Mouse (Mus musculus) B cell, adult 2 months (primary cell): ENCODE data around the gene Gm37240.
"Not testable (repeated sequence)": the region's sequence is repeated elsewhere in the genome, so short reads cannot be mapped to it uniquely, and the experiment has no call there.

ENCODE experiments used
- DNase-seq, 2 experiments: peaks; one replicate each; pipeline ENCODE4 v3.0.0; 2022

The Gm37240 gene

GRCm38 (mm10) chr3:84685662-84686293, 1201.5 kb downstream of the Gm37240 start:
- DNase-seq: peak in 1 of 2 experiments; percentile 34

DNA sequence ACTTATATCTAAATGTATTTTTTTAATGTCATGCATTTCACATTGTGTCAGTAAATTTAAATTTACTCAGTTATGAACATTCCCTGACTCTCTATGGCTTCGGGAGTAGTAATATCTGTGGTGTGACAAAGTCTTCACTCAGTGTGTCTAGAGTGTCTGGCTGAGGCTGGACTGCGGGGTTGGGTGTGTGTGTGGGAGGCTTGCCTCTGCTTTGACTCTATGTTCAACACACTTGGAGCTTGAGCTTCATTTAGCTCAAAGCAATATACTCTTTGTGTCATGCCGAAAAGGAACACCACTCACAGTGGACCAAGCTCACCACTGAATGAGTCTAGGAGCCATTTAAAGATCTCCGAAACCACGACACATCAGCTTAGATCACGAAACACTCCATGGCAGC, 1203.5 kb downstream of the Gm37240 start:
- DNase-seq: no peak

- no peak for DNase-seq
Observed at GRCm38 (mm10) chr3:84681699-84682098, 1205.6 kb downstream of the Gm37240 start.

GRCm38 (mm10) chr3:84680062-84680461, 1207.3 kb downstream of the Gm37240 start:
- DNase-seq: peak in 1 of 2 experiments; percentile 42

DNA sequence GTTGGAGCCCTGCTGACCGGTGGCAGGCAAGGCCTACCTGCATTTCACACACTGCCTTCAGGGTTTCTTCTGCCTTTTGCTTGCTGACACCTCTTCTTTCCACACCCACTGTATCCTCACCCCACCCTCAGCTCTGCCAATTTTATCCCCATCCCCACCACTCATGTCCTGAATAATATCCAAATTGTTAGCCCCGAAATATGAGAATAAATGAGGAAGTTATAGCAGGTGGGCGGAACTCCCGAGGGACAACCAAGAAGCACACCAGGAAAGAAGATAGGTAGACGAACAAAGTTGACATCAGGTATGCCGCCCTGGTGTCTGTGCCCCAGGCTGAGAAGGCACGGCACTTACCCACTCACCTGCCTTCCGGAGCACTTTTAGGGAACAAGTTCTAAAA, 1207.8 kb downstream of the Gm37240 start:
- DNase-seq: peak in 1 of 2 experiments; percentile 48

GRCm38 (mm10) chr3:84678891-84679290, 1208.4 kb downstream of the Gm37240 start:
- DNase-seq: no peak

GRCm38 (mm10) chr3:84675710-84676109, 1211.6 kb downstream of the Gm37240 start:
- DNase-seq: no peak

GRCm38 (mm10) chr3:84673552-84673951, 1213.8 kb downstream of the Gm37240 start:
- DNase-seq: peak; percentile 57 to 62

DNA sequence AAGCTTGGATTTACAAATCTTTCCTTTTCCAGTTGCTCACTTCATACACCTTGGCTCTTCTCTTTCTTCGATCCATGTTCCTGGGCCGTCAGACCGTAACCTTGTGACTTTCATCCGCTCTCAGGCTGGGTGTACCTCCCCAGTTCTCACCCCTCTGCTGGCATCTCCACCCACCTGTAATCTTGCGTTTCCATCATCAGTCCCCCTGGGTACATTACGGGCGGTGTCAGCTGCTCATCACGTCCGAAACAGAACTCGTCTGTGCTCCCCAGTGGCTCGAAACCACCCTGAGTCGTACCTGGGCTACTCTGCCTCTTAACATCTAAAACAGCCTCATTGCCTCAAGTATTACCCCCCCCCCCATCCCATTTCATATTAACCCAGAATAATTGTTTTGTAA, 1215.2 kb downstream of the Gm37240 start:
- no peak for DNase-seq

DNA sequence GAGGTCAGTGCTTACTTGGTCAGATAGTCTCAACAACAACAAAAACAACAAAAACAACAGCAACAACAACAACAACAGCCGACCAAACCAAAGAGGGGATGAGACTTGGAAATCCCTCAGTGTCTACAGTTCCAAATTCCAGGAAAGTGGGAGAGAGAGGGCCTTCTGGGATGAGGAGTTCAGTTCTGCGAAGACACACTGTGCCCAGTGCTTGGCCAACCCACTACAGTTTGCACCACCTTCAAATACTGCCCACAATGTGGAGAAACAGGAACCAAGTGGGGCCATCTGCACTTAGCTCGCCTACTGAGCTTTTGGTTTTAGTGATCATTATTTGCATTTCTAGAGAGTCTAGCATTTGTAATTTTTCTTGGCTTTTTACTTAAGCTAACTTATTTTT, 1218.4 kb downstream of the Gm37240 start:
- no peak for DNase-seq

- DNase-seq: no peak
Observed at GRCm38 (mm10) chr3:84665255-84666073, 1221.9 kb downstream of the Gm37240 start.

- DNase-seq: no peak
Observed at GRCm38 (mm10) chr3:84664686-84665085, 1222.6 kb downstream of the Gm37240 start.

DNA sequence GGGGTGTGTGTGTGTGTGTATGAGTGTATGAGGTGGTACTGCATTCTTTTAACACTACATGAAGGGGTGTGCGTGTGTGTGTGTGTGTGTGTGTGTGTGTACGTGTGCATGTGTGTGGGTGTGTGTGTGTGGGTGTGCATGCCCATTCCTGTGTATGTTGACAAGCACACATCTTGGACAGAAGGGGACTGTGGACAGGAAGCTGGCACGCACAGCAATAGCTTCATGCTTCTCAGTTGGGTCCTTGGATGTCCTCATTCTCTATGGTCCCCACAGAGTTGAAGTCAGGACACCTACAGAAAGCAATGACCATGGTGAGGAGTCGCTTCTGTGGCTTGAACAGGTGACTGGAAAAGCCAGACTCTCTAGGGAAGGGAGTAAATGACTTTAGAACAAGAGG, 1223.5 kb downstream of the Gm37240 start:
- DNase-seq: no peak

DNA sequence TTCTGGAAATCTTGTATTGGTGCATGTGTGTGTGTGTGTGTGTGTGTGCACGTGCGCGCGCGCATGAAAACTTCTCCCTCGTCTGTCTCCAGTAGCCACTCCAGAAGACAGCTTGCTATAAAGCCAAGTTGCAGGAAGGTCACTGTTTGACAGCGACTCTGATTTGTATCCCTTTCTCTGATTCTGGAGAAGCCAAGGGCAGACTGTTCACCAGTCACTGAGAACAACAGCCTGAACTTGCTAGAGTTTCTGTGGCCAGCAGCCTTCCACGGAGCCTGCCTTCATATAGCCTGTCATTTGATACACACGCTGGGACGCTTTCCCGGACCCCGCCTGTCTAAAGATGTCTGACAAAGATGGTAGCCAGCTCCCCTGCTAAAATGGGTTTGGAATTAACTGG, 1224.2 kb downstream of the Gm37240 start:
- no peak for DNase-seq

DNA sequence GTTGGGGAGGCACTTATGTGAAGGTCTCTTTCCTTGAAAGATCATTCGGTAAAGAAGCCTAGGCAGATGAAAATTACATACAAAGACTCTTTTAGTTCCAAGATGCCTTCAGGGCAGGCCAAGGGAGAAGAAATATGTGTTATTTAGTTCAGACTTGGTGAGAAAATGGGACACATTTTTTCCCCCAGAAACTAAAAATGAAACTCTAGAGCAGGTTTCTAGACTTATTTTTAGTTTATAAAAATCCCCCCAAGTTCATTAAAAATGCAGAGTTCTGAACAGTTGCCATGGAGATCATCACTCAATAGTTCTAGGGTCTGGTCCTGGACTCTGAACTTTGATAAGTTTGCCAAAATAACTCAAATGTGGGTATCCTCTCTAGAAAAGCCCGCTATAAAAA, 1226.9 kb downstream of the Gm37240 start:
- DNase-seq: no peak

- no peak for DNase-seq
Observed at GRCm38 (mm10) chr3:84658872-84659271, 1228.4 kb downstream of the Gm37240 start.

DNA sequence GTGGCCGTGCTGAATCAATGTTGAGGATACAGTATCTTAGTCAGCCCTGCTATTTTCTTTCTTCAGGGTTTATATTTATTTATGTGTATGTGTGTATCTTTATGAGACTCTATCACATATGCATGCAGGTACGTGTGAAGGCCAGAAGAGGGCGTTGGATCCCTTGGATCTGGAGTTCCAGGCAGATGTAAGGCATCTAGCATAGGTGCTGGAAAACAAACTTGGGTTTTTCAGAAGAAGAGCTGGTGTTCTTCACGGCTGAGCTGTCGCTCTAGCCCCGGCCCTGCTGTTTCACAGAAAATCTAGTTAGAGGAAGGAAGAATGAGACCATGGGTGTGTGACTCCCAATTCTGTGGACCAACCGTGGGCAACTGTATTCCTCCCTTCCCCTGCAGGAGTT, 1229.3 kb downstream of the Gm37240 start:
- peak in 1 of 2 experiments; percentile 40 for DNase-seq

- no peak for DNase-seq
Observed at GRCm38 (mm10) chr3:84657240-84657639, 1230.1 kb downstream of the Gm37240 start.

GRCm38 (mm10) chr3:84655785-84656150, 1231.5 kb downstream of the Gm37240 start:
- not testable (repeated sequence) for DNase-seq

DNA sequence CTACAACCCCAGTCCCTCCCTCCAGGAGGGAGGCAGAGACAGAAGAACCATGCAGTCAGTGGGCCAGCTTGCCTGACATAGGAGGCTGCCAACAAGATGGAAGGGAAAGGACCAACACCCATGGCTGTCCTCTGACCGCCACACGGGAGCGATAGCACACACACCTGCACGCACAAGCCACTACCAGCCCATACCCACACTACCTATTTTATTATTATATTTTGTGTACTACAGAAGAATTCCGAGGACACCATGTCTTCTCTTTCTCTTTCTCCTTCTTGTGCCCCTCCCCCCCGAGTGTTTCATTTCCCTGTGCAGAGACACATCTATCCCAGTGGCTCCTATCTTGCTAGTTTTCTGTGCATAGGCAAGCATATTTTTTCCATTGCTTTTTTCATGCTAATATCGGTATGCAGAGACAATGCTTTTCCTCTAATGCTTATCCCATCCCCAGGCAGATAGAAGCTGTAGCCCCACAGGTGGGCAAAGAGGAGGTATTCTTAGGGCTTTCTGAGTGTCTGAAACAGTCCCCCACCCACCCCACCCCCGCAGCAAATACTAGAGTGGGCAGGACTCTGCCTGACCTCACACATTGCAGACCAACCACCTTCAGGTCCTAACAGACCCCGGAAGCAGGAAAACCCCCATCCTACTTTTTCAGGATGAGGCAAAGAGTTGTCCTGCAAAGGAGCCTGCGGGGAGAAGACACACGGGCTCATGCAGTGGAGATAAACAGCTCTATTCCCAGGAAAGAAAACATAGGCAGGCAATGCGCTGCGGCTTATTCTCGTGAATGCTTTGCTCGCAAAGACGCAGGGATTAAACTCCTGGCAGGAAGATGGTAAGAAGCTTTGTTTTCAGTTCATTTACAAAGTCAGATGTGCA, 1232.2 kb downstream of the Gm37240 start:
- no peak for DNase-seq

DNA sequence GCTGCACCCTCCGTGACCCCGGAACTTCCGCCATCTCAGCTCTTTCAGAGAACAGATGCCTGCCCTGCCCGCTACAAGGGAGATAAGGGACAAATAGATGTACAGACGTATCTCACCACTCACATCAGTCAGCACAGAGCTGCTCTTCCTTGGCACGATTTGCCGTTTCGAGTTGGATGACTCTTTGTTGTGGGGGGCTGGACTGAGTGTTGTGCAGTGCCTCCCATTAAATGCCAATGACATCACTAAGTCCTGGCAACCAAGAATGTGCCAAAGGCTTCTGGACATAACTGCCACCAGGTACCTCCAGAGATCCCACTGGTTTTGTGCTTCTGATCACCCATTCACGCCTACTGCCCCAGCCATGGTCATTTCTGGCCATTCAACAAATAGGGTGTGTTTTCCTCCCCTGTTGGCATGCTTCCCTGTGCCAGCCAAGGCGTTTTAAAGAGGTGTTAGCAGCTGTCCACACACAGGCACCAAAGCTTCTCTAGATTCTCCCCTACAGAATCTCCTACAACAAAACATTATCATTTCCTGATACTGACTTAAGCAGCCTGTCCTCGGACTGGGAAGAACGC, 1233.0 kb downstream of the Gm37240 start:
- DNase-seq: peak; percentile 67 to 71

DNA sequence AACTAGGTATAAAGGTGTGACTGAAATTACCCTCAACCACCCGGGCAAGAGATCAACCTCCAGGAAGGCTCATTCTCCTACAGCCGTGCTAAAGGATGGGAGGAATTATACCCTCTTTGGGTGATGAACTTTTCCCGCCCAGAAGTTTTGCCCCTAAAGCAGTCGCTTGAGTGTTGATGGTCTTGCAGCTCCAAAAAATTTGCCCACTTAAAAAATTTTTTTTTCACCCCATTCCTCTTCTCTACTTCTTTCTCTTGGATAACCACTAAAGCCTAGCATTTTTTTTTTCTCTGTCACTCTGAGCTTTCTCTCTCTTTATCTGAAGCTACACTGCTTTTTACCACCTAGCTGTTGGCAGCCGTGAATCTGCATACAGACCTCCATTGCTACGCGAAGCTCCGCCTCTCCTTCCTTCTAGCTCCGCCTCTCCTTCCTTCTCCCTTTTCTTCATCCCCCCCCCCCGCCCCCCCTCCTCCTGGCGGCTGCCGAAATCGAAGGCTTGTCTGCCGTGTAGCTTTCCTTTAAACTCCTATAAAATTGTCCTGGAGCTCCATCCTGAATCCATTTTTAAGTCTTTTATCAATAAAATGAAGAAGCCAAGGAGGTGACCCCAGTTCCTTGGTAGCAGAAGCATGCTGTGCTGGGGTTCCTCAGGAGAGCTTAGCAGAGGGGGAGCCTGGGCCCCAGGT, 1233.6 kb downstream of the Gm37240 start:
- peak; percentile 41 to 44 for DNase-seq
